Mouse (Mus musculus) lung, adult 2 months (tissue): Measurements from ENCODE around the gene Bdkrb2. TPM values are rescaled to one million over a fixed set of nuclear protein-coding genes. Genes with fewer than 3 reads are reported as not detected.

Source experiments
- DNase-seq: peaks from one replicate; pipeline ENCODE4 v3.0.0; 2022
- H3K4me1 ChIP-seq: fragments of 200-500 bp; 2 replicates; pipeline ENCODE4 v1.6.1; 2011; ENCODE audit warnings: low read length; ENCODE audit not compliant: control insufficient read depth, insufficient read depth
- H3K4me3 ChIP-seq: fragments of 200-500 bp; replicated peaks from 2 replicates; pipeline ENCODE3; 2011; ENCODE audit warnings: low read depth, mild to moderate bottlenecking, control low read depth, low read length; ENCODE audit errors: extremely low read depth
- CTCF ChIP-seq: fragments of 200-500 bp; IDR thresholded peaks from 2 replicates; pipeline ENCODE4 v1.5.1; 2011; ENCODE audit warnings: mild to moderate bottlenecking, low read length, control low read depth; ENCODE audit not compliant: insufficient read depth
- POLR2A ChIP-seq: fragments of 200-500 bp; IDR thresholded peaks from 2 replicates; pipeline ENCODE4 v1.6.1; 2011; ENCODE audit warnings: low read depth, mild to moderate bottlenecking, control low read depth, low read length, borderline replicate concordance; ENCODE audit errors: extremely low read depth
- WGBS: fragments of 180-500 bp; shearing (Covaris S2); methylation state at CpG from one replicate; pipeline ENCODE4 v1.1.7; 2018; 5-methylcytosine and 5-hydroxymethylcytosine counted together
- polyA plus RNA-seq: library from polyadenylated mRNA; depleted of rRNA; stranded (reverse); fragments of >200 nt; gene quantifications from 2 replicates; pipeline ENCODE4 v1.2.3, GENCODE M21; 2012; rRNA removed

Gene Bdkrb2
- polyA plus RNA-seq = 3.7 and 4.8 TPM in 2 replicates

GRCm38 (mm10) chr12:105562936-105563680 is at the start of gene Bdkrb2:
Gene Bdkrb2, plus strand, starts transcription at chr12:105563226.
- DNase-seq = peak; percentile 30
- TF ChIP-seq CTCF (no peak), POLR2A (no peak)
- Histone ChIP-seq H3K4me3 (peak within 1 kb of the TSS; percentile 34), H3K4me1 (no peaks in the 10 kb centered on the region)
- WGBS = 20% methylated on average over 25 of the region's 25 CpGs

GRCm38 (mm10) chr12:105514111-105514510 is 48.9 kb upstream of the Bdkrb2 start:
- WGBS = 77% methylated on average over 10 of the region's 10 CpGs

GRCm38 (mm10) chr12:105517026-105517675 is 45.9 kb upstream of the Bdkrb2 start:
- Histone ChIP-seq H3K4me3 (no peak overlapping the region), H3K4me1 (peaks cover 7% of the 10 kb centered on the region; the same call in 1 of the 2 replicates)
- peak; percentile 43 for DNase-seq
- no peak for TF ChIP-seq CTCF
- TF ChIP-seq POLR2A = no peak
- WGBS = 58% methylated on average over 21 of the region's 21 CpGs

More at GRCm38 (mm10) chr12:105514111-105514510, 48.9 kb upstream of the Bdkrb2 start:
- Histone ChIP-seq H3K4me1 (peaks cover 5% of the 10 kb centered on the region; the same call in 1 of the 2 replicates), H3K4me3 (no peak overlapping the region)
- TF ChIP-seq CTCF (no peak), POLR2A (no peak)
- DNase-seq = no peak

- H3K4me3 ChIP-seq = no peak overlapping the region
- peaks cover 3% of the 10 kb centered on the region; the same call in 1 of the 2 replicates for H3K4me1 ChIP-seq
- TF ChIP-seq POLR2A (no peak), CTCF (no peak)
- 58% methylated on average over 2 of the region's 2 CpGs for WGBS
- no peak for DNase-seq
These were observed 43.2 kb upstream of the Bdkrb2 start for GRCm38 (mm10) chr12:105519851-105520250.

- H3K4me1 ChIP-seq = peaks cover 3% of the 10 kb centered on the region; the same call in 1 of the 2 replicates
- no peak for TF ChIP-seq CTCF
- no peak for TF ChIP-seq POLR2A
- no peak for DNase-seq
- WGBS = 50% methylated on average over 15 of the region's 15 CpGs
- H3K4me3 ChIP-seq = no peak overlapping the region
These were observed 41.8 kb upstream of the Bdkrb2 start for GRCm38 (mm10) chr12:105521170-105521762.

- Histone ChIP-seq H3K4me1 (peaks cover 5% of the 10 kb centered on the region), H3K4me3 (no peak overlapping the region)
- TF ChIP-seq POLR2A (no peak), CTCF (no peak)
- WGBS = 32% methylated on average over 2 of the region's 2 CpGs
- DNase-seq = no peak
These were observed 39.3 kb upstream of the Bdkrb2 start for GRCm38 (mm10) chr12:105523737-105524136.

- DNase-seq = no peak
- TF ChIP-seq POLR2A (no peak), CTCF (no peak)
- 55% methylated on average over 3 of the region's 3 CpGs for WGBS
- Histone ChIP-seq H3K4me3 (no peak overlapping the region), H3K4me1 (peaks cover 2% of the 10 kb centered on the region; the same call in 1 of the 2 replicates)
These were observed 36.8 kb upstream of the Bdkrb2 start for GRCm38 (mm10) chr12:105526186-105526585.

- Histone ChIP-seq H3K4me1 (peaks cover 2% of the 10 kb centered on the region; the same call in 1 of the 2 replicates), H3K4me3 (no peak overlapping the region)
- WGBS = 14% methylated on average over 5 of the region's 5 CpGs
- peak; percentile 59 for DNase-seq
- no peak for TF ChIP-seq CTCF
- no peak for TF ChIP-seq POLR2A
These were observed 36.2 kb upstream of the Bdkrb2 start for GRCm38 (mm10) chr12:105526829-105527228.

- H3K4me3 ChIP-seq = no peak overlapping the region
- DNase-seq = peak; percentile 34
- H3K4me1 ChIP-seq = peaks cover 2% of the 10 kb centered on the region; the same call in 1 of the 2 replicates
- TF ChIP-seq CTCF (no peak), POLR2A (no peak)
- 49% methylated on average over 9 of the region's 9 CpGs for WGBS
These were observed 33.5 kb upstream of the Bdkrb2 start for GRCm38 (mm10) chr12:105529545-105529944.
